Mouse (Mus musculus): Measurements from ENCODE around the gene Pde6h.

GRCm38 (mm10) chr6:136913384-136914126, 10.1 kb upstream of the Pde6h start:
- TF ChIP-seq POLR2A (IDR thresholded peaks at IDR 0.05; ENCODE audit: borderline replicate concordance, control insufficient read depth, low read depth, low read length) (no peak), CTCF (IDR thresholded peaks at IDR 0.05; ENCODE audit: control insufficient read depth, insufficient read depth, low read length) (no peak)

Measured in bone marrow, adult 2 months (tissue).